Mouse (Mus musculus): ENCODE results near the gene Acpp. TPM values are rescaled to one million over a fixed set of nuclear protein-coding genes. Genes with fewer than 3 reads are reported as not detected.

The Acpp gene
- polyA plus RNA-seq, 1 experiment from 2014 or later: 0.16 TPM

Other genes with a start within 250 kb of the Acpp start
- gene Ackr4, start 210.8 kb downstream of the Acpp start, polyA plus RNA-seq (2016; fragmentation: Nextera tagmentation; extraction: Ambion mirVana): 0.30 and 0.59 TPM in 2 replicates
- 15.9 and 18.7 TPM in 2 replicates for gene Dnajc13, start 74.8 kb downstream of the Acpp start, polyA plus RNA-seq (2016; fragmentation: Nextera tagmentation; extraction: Ambion mirVana)
- gene Cpne4, start 209.5 kb upstream of the Acpp start, polyA plus RNA-seq (2016; fragmentation: Nextera tagmentation; extraction: Ambion mirVana): 0.83 and 1.3 TPM in 2 replicates